22 mouse cellular contexts compared by ENCODE assay signal in genomic region chr1:58296821-58297220, GRCm38 (mm10). TPM values are rescaled to one million over a fixed set of nuclear protein-coding genes. Genes with fewer than 3 reads are reported as not detected.
DNase-seq lines count a peak whose midpoint lies in the region; ATAC-seq lines count a peak whose summit lies in the region.
"Had no signal": no experiment of that assay in that cellular context is flagged by ENCODE, and none has a peak within 500 bp of the region (broad histone marks: within the 10 kb centered on the region; RNA-seq: fewer than 3 reads in every experiment).

No protein-coding gene starts in this region.

- no peaks in the 10 kb centered on the region for H3K9me3 ChIP-seq in neural tube, embryonic 14.5 days (ENCODE audit: control insufficient read depth, low read length)
- H3K9me3 ChIP-seq in neural tube, embryonic 15.5 days (replicated peaks): no peaks in the 10 kb centered on the region
- H3K9me3 ChIP-seq in intestine, embryonic 16.5 days (ENCODE audit: control insufficient read depth, low read length): no peaks in the 10 kb centered on the region
- H3K9me3 ChIP-seq: embryonic facial prominence, embryonic 10.5 days; embryonic facial prominence, embryonic 13.5 days; forebrain, embryonic 10.5 days; forebrain, embryonic 15.5 days; heart, embryonic 10.5 days had no signal

- no peaks in the 10 kb centered on the region for H3K4me1 ChIP-seq in neural tube, embryonic 14.5 days (ENCODE audit: control insufficient read depth, insufficient read depth, low read length)
- no peaks in the 10 kb centered on the region for H3K4me1 ChIP-seq in neural tube, embryonic 15.5 days
- no peaks in the 10 kb centered on the region for H3K4me1 ChIP-seq in intestine, embryonic 16.5 days (ENCODE audit: control insufficient read depth, insufficient read depth, low read length)

- H3K27me3 ChIP-seq in neural tube, embryonic 14.5 days (ENCODE audit: control insufficient read depth, insufficient read depth, low read length): no peaks in the 10 kb centered on the region
- no peaks in the 10 kb centered on the region for H3K27me3 ChIP-seq in neural tube, embryonic 15.5 days (replicated peaks)
- H3K27me3 ChIP-seq in intestine, embryonic 16.5 days (replicated peaks; ENCODE audit: control insufficient read depth, insufficient read depth, low read length): no peaks in the 10 kb centered on the region
- H3K27me3 ChIP-seq: embryonic facial prominence, embryonic 13.5 days; forebrain, embryonic 15.5 days had no signal

- H3K36me3 ChIP-seq in neural tube, embryonic 14.5 days (ENCODE audit: control insufficient read depth, insufficient read depth, low read length): no peaks in the 10 kb centered on the region
- no peaks in the 10 kb centered on the region for H3K36me3 ChIP-seq in neural tube, embryonic 15.5 days
- H3K36me3 ChIP-seq in intestine, embryonic 16.5 days (ENCODE audit: control insufficient read depth, insufficient read depth, low read length): no peaks in the 10 kb centered on the region
- H3K36me3 ChIP-seq: embryonic facial prominence, embryonic 10.5 days; embryonic facial prominence, embryonic 13.5 days; forebrain, embryonic 10.5 days; forebrain, embryonic 15.5 days; heart, embryonic 10.5 days had no signal

- intact Hi-C loops in heart, postnatal 10 days (cut with DNase I): loop anchor here (1.0 to 2.0 kb wide), 2 partner anchors 140 to 872 kb away; no protein-coding TSS in a partner anchor

- no peak overlapping the region for H3K4me3 ChIP-seq in neural tube, embryonic 14.5 days (ENCODE audit: low read depth, low read length)
- H3K4me3 ChIP-seq in neural tube, embryonic 15.5 days (replicated peaks): no peak overlapping the region
- H3K4me3 ChIP-seq in intestine, embryonic 16.5 days (ENCODE audit: low read length): no peak overlapping the region
- H3K4me3 ChIP-seq: embryonic facial prominence, embryonic 10.5 days; embryonic facial prominence, embryonic 13.5 days; forebrain, embryonic 10.5 days; forebrain, embryonic 15.5 days; heart, adult 2 months; heart, embryonic 10.5 days had no signal

- no peak overlapping the region for H3K27ac ChIP-seq in neural tube, embryonic 14.5 days (ENCODE audit: low read depth, low read length)
- no peak overlapping the region for H3K27ac ChIP-seq in neural tube, embryonic 15.5 days (replicated peaks)
- H3K27ac ChIP-seq in intestine, embryonic 16.5 days (ENCODE audit: low read length): no peak overlapping the region
- H3K27ac ChIP-seq: embryonic facial prominence, embryonic 10.5 days; embryonic facial prominence, embryonic 13.5 days; forebrain, embryonic 10.5 days; forebrain, embryonic 15.5 days; heart, adult 2 months; heart, embryonic 10.5 days; hindbrain, embryonic 14.5 days; hindbrain, postnatal 0 days had no signal

- DNase-seq in heart, postnatal 4 days: peak; percentile 2
- no peak for DNase-seq in heart, postnatal 10 days
- DNase-seq in testis, postnatal 10 days (ENCODE audit: low spot score): peak; percentile 51

- no peak overlapping the region for H3K4me2 ChIP-seq in neural tube, embryonic 14.5 days (ENCODE audit: low read depth, low read length)
- H3K4me2 ChIP-seq in neural tube, embryonic 15.5 days: no peak overlapping the region
- no peak overlapping the region for H3K4me2 ChIP-seq in intestine, embryonic 16.5 days (ENCODE audit: low read depth, low read length)
- H3K4me2 ChIP-seq: embryonic facial prominence, embryonic 13.5 days; forebrain, embryonic 15.5 days; hindbrain, embryonic 14.5 days had no signal

- no peak overlapping the region for H3K9ac ChIP-seq in neural tube, embryonic 14.5 days (replicated peaks; ENCODE audit: low read depth, low read length)
- no peak overlapping the region for H3K9ac ChIP-seq in neural tube, embryonic 15.5 days (replicated peaks)
- H3K9ac ChIP-seq in intestine, embryonic 16.5 days (ENCODE audit: low read depth, low read length): no peak overlapping the region
- H3K9ac ChIP-seq: embryonic facial prominence, embryonic 13.5 days; forebrain, embryonic 15.5 days; hindbrain, embryonic 14.5 days had no signal

- WGBS in neural tube, embryonic 14.5 days: 54% methylated on average over 4 of the region's 4 CpGs
- 51% methylated on average over 4 of the region's 4 CpGs for WGBS in neural tube, embryonic 15.5 days
- WGBS in intestine, embryonic 16.5 days: 65% methylated on average over 4 of the region's 4 CpGs

- peak; percentile 44; the same call in 1 of the 2 replicates for ATAC-seq in neural tube, embryonic 14.5 days (ENCODE audit: low read depth)
- no peak for ATAC-seq in neural tube, embryonic 15.5 days (ENCODE audit: low FRiP score)
- no peak for ATAC-seq in intestine, embryonic 16.5 days

RNA-seq across cellular contexts. Expression of gene Aox2, which starts 18.7 kb away (rescaled TPM):
- under 1 TPM in 1 of 2 experiments, not detected in 1; 0.05 TPM for total RNA-seq in heart, postnatal 4 days (2021)
- total RNA-seq in heart, postnatal 10 days (2021): under 1 TPM; 0.05 TPM
- polyA plus RNA-seq in neural tube, embryonic 14.5 days (2014; fragmentation: Nextera tagmentation; extraction: Ambion mirVana): not detected in 2 replicates
- 0.04 and 0.10 TPM in 2 replicates for polyA plus RNA-seq in neural tube, embryonic 15.5 days (2015; fragmentation: Nextera tagmentation; extraction: Ambion mirVana)
- polyA plus RNA-seq in intestine, embryonic 16.5 days (2015; fragmentation: Nextera tagmentation; extraction: Ambion mirVana): 0.02 and 0.09 TPM in 2 replicates
- total RNA-seq: gastrocnemius, postnatal 25 days; heart, adult 2 months; heart, postnatal 36 days; hindbrain, postnatal 0 days had no signal
- polyA plus RNA-seq: C2C12; cortical plate, adult 2 months; forebrain, embryonic 15.5 days; gonadal fat pad, adult 2 months; heart, adult 2 months; heart, embryonic 14.5 days; heart, postnatal 0 days; inflammation-experienced regulatory T-cells, adult 6 months had no signal

Comparison
In these comparisons a context has a peak if more than half of its experiments do, and no peak if none do; other contexts are left out.
1. DNase-seq: peak in heart, postnatal 4 days (single experiment) and testis, postnatal 10 days (single experiment); none in heart, postnatal 10 days (0 of 2).